In the genomic region with DNA sequence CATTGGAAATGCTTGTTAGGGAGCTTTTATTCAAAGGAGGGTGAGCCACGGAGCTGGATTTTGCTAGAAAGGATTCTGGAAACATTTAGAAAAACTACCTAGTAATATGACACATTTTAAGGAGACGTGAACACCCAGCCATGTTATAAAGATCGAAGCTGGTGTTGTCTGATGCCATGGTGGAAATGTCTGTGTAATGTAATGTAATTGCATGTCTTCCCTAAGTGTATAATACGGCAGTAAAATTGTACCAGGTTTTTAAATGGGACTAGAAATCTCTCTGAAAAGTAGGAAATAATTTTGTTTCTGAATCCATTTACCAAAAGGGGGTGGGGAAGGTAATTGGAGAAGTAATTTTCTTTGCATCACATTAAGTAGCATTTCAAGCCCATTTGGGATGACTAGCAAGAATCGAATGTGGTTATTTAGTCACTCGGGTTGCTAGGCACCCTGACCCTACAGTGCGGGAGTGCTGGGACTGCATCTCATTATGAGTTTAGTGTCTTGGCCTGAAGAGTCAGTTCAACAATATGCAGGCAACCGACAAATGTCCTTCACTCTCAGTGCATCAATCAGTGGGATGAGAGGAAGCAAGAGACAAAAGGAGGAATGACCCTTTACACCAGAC, we compare ENCODE assay signal across 15 mouse cellular contexts. TPM values are rescaled to one million over a fixed set of nuclear protein-coding genes. Genes with fewer than 3 reads are reported as not detected.
DNase-seq lines count a peak whose midpoint lies in the region; ATAC-seq lines count a peak whose summit lies in the region.
"Had no signal": no experiment of that assay in that cellular context is flagged by ENCODE, and none has a peak within 500 bp of the region (broad histone marks: within the 10 kb centered on the region; RNA-seq: fewer than 3 reads in every experiment).

No protein-coding gene starts in this region.

- no peaks in the 10 kb centered on the region for H3K4me1 ChIP-seq in forebrain, embryonic 15.5 days
- peaks cover 8% of the 10 kb centered on the region for H3K4me1 ChIP-seq in midbrain, embryonic 12.5 days
- no peaks in the 10 kb centered on the region for H3K4me1 ChIP-seq in kidney, embryonic 16.5 days (ENCODE audit: insufficient read depth, low read length)
- H3K4me1 ChIP-seq in kidney, embryonic 15.5 days, result no peaks in the 10 kb centered on the region
- H3K4me1 ChIP-seq: heart, embryonic 15.5 days had no signal

- ATAC-seq in forebrain, embryonic 15.5 days (replicated peaks), result peak; percentile 69
- ATAC-seq in midbrain, embryonic 12.5 days (ENCODE audit: low FRiP score, low read depth), result peak; percentile 47; the same call in 1 of the 2 replicates
- no peak for ATAC-seq in kidney, embryonic 16.5 days (ENCODE audit: low FRiP score, low TSS enrichment)
- ATAC-seq in kidney, embryonic 15.5 days (replicated peaks; ENCODE audit: low FRiP score), result no peak
- ATAC-seq: liver, postnatal 0 days had no signal

- DNase-seq in embryo, embryonic 10 days (ENCODE audit: low spot score), result peak; percentile 36
- DNase-seq in embryo, embryonic 9.5 days (ENCODE audit: extremely low spot score), result no peak
- DNase-seq in 416B (ENCODE audit: low read depth), result peak; percentile 42
- no peak for DNase-seq in thymus, postnatal 0 days (ENCODE audit: low spot score)
- DNase-seq: adrenal gland, adult 2 months; cerebellum, postnatal 25 days; liver, postnatal 0 days; lung, postnatal 4 days; spleen, adult 18-20 months had no signal

- no peaks in the 10 kb centered on the region for H3K9me3 ChIP-seq in forebrain, embryonic 15.5 days
- no peaks in the 10 kb centered on the region for H3K9me3 ChIP-seq in midbrain, embryonic 12.5 days
- H3K9me3 ChIP-seq in kidney, embryonic 16.5 days (ENCODE audit: low read length), result no peaks in the 10 kb centered on the region
- H3K9me3 ChIP-seq in kidney, embryonic 15.5 days (replicated peaks), result no peaks in the 10 kb centered on the region
- H3K9me3 ChIP-seq: heart, embryonic 15.5 days had no signal

- no peaks in the 10 kb centered on the region for H3K27me3 ChIP-seq in forebrain, embryonic 15.5 days
- H3K27me3 ChIP-seq in midbrain, embryonic 12.5 days, result no peaks in the 10 kb centered on the region
- no peaks in the 10 kb centered on the region for H3K27me3 ChIP-seq in kidney, embryonic 16.5 days (ENCODE audit: insufficient read depth, low read length)
- H3K27me3 ChIP-seq in kidney, embryonic 15.5 days, result no peaks in the 10 kb centered on the region
- H3K27me3 ChIP-seq: heart, embryonic 15.5 days had no signal

- peaks cover 5% of the 10 kb centered on the region; the same call in 1 of the 2 replicates for H3K36me3 ChIP-seq in forebrain, embryonic 15.5 days
- peaks cover 19% of the 10 kb centered on the region for H3K36me3 ChIP-seq in midbrain, embryonic 12.5 days
- no peaks in the 10 kb centered on the region for H3K36me3 ChIP-seq in kidney, embryonic 16.5 days (ENCODE audit: insufficient read depth, low read length)
- H3K36me3 ChIP-seq in kidney, embryonic 15.5 days, result no peaks in the 10 kb centered on the region
- H3K36me3 ChIP-seq: heart, embryonic 15.5 days had no signal

- H3K27ac ChIP-seq in forebrain, embryonic 15.5 days (replicated peaks), result no peak overlapping the region
- no peak overlapping the region for H3K27ac ChIP-seq in midbrain, embryonic 12.5 days (replicated peaks)
- no peak overlapping the region for H3K27ac ChIP-seq in kidney, embryonic 16.5 days (ENCODE audit: low read length)
- H3K27ac ChIP-seq in kidney, embryonic 15.5 days, result no peak overlapping the region
- H3K27ac ChIP-seq: heart, embryonic 15.5 days; kidney, postnatal 0 days had no signal

- no peak overlapping the region for H3K4me2 ChIP-seq in forebrain, embryonic 15.5 days (replicated peaks)
- H3K4me2 ChIP-seq in midbrain, embryonic 12.5 days (replicated peaks), result no peak overlapping the region
- H3K4me2 ChIP-seq in kidney, embryonic 16.5 days (replicated peaks; ENCODE audit: low read depth, low read length), result no peak overlapping the region
- H3K4me2 ChIP-seq in kidney, embryonic 15.5 days, result no peak overlapping the region
- H3K4me2 ChIP-seq: heart, embryonic 15.5 days had no signal

- no peak overlapping the region for H3K9ac ChIP-seq in forebrain, embryonic 15.5 days (replicated peaks)
- no peak overlapping the region for H3K9ac ChIP-seq in midbrain, embryonic 12.5 days (replicated peaks)
- no peak overlapping the region for H3K9ac ChIP-seq in kidney, embryonic 16.5 days (replicated peaks; ENCODE audit: low read length)
- H3K9ac ChIP-seq in kidney, embryonic 15.5 days, result no peak overlapping the region
- H3K9ac ChIP-seq: heart, embryonic 15.5 days; liver, postnatal 0 days had no signal

- WGBS in forebrain, embryonic 15.5 days, result 56% methylated on average over 8 of the region's 8 CpGs
- 52% methylated on average over 8 of the region's 8 CpGs for WGBS in midbrain, embryonic 12.5 days
- 73% methylated on average over 8 of the region's 8 CpGs for WGBS in kidney, embryonic 16.5 days
- WGBS in kidney, embryonic 15.5 days, result 74% methylated on average over 8 of the region's 8 CpGs

- no peak overlapping the region for H3K4me3 ChIP-seq in forebrain, embryonic 15.5 days
- no peak overlapping the region for H3K4me3 ChIP-seq in midbrain, embryonic 12.5 days
- H3K4me3 ChIP-seq in kidney, embryonic 16.5 days (ENCODE audit: low read length), result no peak overlapping the region
- H3K4me3 ChIP-seq in kidney, embryonic 15.5 days (replicated peaks), result no peak overlapping the region
- H3K4me3 ChIP-seq: heart, embryonic 15.5 days had no signal

RNA-seq across cellular contexts. Expression of gene Slc16a14, which starts 24.6 kb away (rescaled TPM):
- 9.0 and 9.2 TPM in 2 replicates for polyA plus RNA-seq in forebrain, embryonic 15.5 days (2015; fragmentation: Nextera tagmentation; extraction: Ambion mirVana)
- polyA plus RNA-seq in midbrain, embryonic 12.5 days (2016; fragmentation: Nextera tagmentation; extraction: Ambion mirVana), result 12.3 and 15.4 TPM in 2 replicates
- 0.04 and 0.12 TPM in 2 replicates for polyA plus RNA-seq in thymus, postnatal 0 days (2015; fragmentation: Nextera tagmentation; extraction: Ambion mirVana)
- polyA plus RNA-seq in kidney, embryonic 16.5 days (2015; fragmentation: Nextera tagmentation; extraction: Ambion mirVana), result 0.19 and 0.35 TPM in 2 replicates
- polyA plus RNA-seq in kidney, embryonic 15.5 days (2015; fragmentation: Nextera tagmentation; extraction: Ambion mirVana), result 0.37 and 0.47 TPM in 2 replicates

Comparison
In these comparisons a context has a peak if more than half of its experiments do, and no peak if none do; other contexts are left out.
1. DNase-seq: peak in embryo, embryonic 10 days (single experiment) and 416B (single experiment); none in embryo, embryonic 9.5 days (single experiment) and thymus, postnatal 0 days (single experiment).
2. ATAC-seq: peak in forebrain, embryonic 15.5 days (single experiment) and midbrain, embryonic 12.5 days (single experiment); none in kidney, embryonic 16.5 days (single experiment) and kidney, embryonic 15.5 days (single experiment).